Mouse (Mus musculus) lung, embryonic 14.5 days (tissue): ENCODE measurements around the gene Phldb1. TPM values are rescaled to one million over a fixed set of nuclear protein-coding genes. Genes with fewer than 3 reads are reported as not detected.
A peak's percentile ranks its signal among the peaks of the same experiment; 100 is the strongest.

ENCODE experiments used
- ATAC-seq: fragments of 200-750 bp; cut with Nextera tagmentation; 2 replicates; pipeline ENCODE4 v1.8.0; 2017; ENCODE audit warnings: mild to moderate bottlenecking, moderate TSS enrichment, moderate library complexity; ENCODE audit not compliant: insufficient read depth
- DNase-seq: peaks from one replicate; pipeline ENCODE4 v3.0.0-alpha.2; 2015
- H3K27ac ChIP-seq: fragments of 300-500 bp; sonication (generic); 2 replicates; pipeline ENCODE4 v1.5.1; 2014; ENCODE audit warnings: low read depth, mild to moderate bottlenecking, moderate library complexity
- H3K27me3 ChIP-seq: fragments of 300-500 bp; sonication (generic); 2 replicates; pipeline ENCODE4 v1.6.1; 2014; ENCODE audit warnings: low read length, control low read depth; ENCODE audit not compliant: insufficient read depth
- H3K36me3 ChIP-seq: fragments of 300-500 bp; sonication (generic); 2 replicates; pipeline ENCODE4 v1.6.1; 2014; ENCODE audit warnings: control low read depth; ENCODE audit not compliant: insufficient read depth
- H3K4me1 ChIP-seq: fragments of 300-500 bp; sonication (generic); 2 replicates; pipeline ENCODE4 v1.6.1; 2014; ENCODE audit warnings: antibody characterized with exemption, control low read depth; ENCODE audit not compliant: insufficient read depth
- H3K4me2 ChIP-seq: fragments of 300-500 bp; sonication (generic); 2 replicates; pipeline ENCODE4 v1.6.1; 2014; ENCODE audit warnings: mild to moderate bottlenecking
- H3K4me3 ChIP-seq: fragments of 300-500 bp; sonication (generic); 2 replicates; pipeline ENCODE4 v1.5.1; 2014; ENCODE audit warnings: low read depth, low read length
- H3K9ac ChIP-seq: fragments of 300-500 bp; sonication (generic); 2 replicates; pipeline ENCODE4 v1.6.1; 2014
- H3K9me3 ChIP-seq: fragments of 300-500 bp; sonication (generic); 2 replicates; pipeline ENCODE4 v1.6.1; 2016; ENCODE audit warnings: low read depth, low read length, control low read depth
- CTCF ChIP-seq: IDR thresholded peaks from 2 replicates; pipeline ENCODE4 v1.5.1; 2016; ENCODE audit warnings: antibody characterized with exemption, low read depth
- WGBS: fragments of 180-500 bp; shearing (Covaris S2); extraction: QIAGEN DNeasy Blood & Tissue Kit; methylation state at CpG from one replicate; pipeline ENCODE4 v1.1.7; 2014; 5-methylcytosine and 5-hydroxymethylcytosine counted together
- polyA plus RNA-seq: library from polyadenylated mRNA; unstranded; fragments of >200 nt; fragmentation: Nextera tagmentation; extraction: Ambion mirVana; gene quantifications from 2 replicates; pipeline ENCODE4 v1.2.1, GENCODE M21; 2014

Phldb1 gene
- polyA plus RNA-seq, 1 experiment from 2014 or later, result 35.0 TPM

- Histone ChIP-seq H3K4me3 (peak overlapping the region; percentile 44), H3K4me1 (peaks cover 4% of the 10 kb centered on the region; the same call in 1 of the 2 replicates), H3K27ac (no peak overlapping the region; the same call in 1 of the 2 replicates), H3K27me3 (no peaks in the 10 kb centered on the region), H3K9ac (peak overlapping the region; percentile 53), H3K36me3 (peaks cover 64% of the 10 kb centered on the region), H3K9me3 (no peaks in the 10 kb centered on the region), H3K4me2 (peak overlapping the region; percentile 70)
- ATAC-seq, result peak; percentile 25
- DNase-seq, result no peak
- 18% methylated on average over 6 of the region's 6 CpGs for WGBS
- no peak for TF ChIP-seq CTCF
Observed at GRCm38 (mm10) chr9:44708925-44709324, 26.1 kb downstream of the Phldb1 start.

- peak; percentile 56 for TF ChIP-seq CTCF
- H3K4me2 ChIP-seq, result peak overlapping the region; percentile 70
- 4% methylated on average over 24 of the region's 24 CpGs for WGBS
- H3K27me3 ChIP-seq, result no peaks in the 10 kb centered on the region
- H3K4me1 ChIP-seq, result peaks cover 4% of the 10 kb centered on the region; the same call in 1 of the 2 replicates
- no peaks in the 10 kb centered on the region for H3K9me3 ChIP-seq
- ATAC-seq (peak; percentile 88), DNase-seq (peak; percentile 90)
- H3K36me3 ChIP-seq, result peaks cover 66% of the 10 kb centered on the region
- peak overlapping the region; percentile 53 for H3K9ac ChIP-seq
- no peak overlapping the region; the same call in none of the 2 replicates for H3K27ac ChIP-seq
- peak overlapping the region; percentile 44 for H3K4me3 ChIP-seq
Observed at GRCm38 (mm10) chr9:44708429-44708765, 26.6 kb downstream of the Phldb1 start.

- H3K4me2 ChIP-seq, result peak overlapping the region; percentile 70
- H3K27me3 ChIP-seq, result no peaks in the 10 kb centered on the region
- no peaks in the 10 kb centered on the region for H3K9me3 ChIP-seq
- peaks cover 4% of the 10 kb centered on the region; the same call in 1 of the 2 replicates for H3K4me1 ChIP-seq
- peak overlapping the region; percentile 58; the same call in 1 of the 2 replicates for H3K27ac ChIP-seq
- DNase-seq (no peak), ATAC-seq (peak; percentile 33; the same call in 1 of the 2 replicates)
- H3K4me3 ChIP-seq, result peak overlapping the region; percentile 44
- peak overlapping the region; percentile 53 for H3K9ac ChIP-seq
- TF ChIP-seq CTCF, result no peak
- H3K36me3 ChIP-seq, result peaks cover 65% of the 10 kb centered on the region
- WGBS, result 21% methylated on average over 28 of the region's 28 CpGs
Observed at GRCm38 (mm10) chr9:44707749-44708428, 27.1 kb downstream of the Phldb1 start.

- TF ChIP-seq CTCF, result no peak
- Histone ChIP-seq H3K4me1 (no peaks in the 10 kb centered on the region), H3K27me3 (no peaks in the 10 kb centered on the region), H3K4me3 (no peak overlapping the region), H3K36me3 (peaks cover 81% of the 10 kb centered on the region), H3K9ac (no peak overlapping the region), H3K9me3 (no peaks in the 10 kb centered on the region), H3K4me2 (no peak overlapping the region), H3K27ac (no peak overlapping the region)
- DNase-seq (no peak), ATAC-seq (no peak)
- 75% methylated on average over 5 of the region's 5 CpGs for WGBS
Observed at GRCm38 (mm10) chr9:44699730-44700129, 35.3 kb downstream of the Phldb1 start.

- H3K27ac ChIP-seq, result no peak overlapping the region
- H3K4me1 ChIP-seq, result no peaks in the 10 kb centered on the region
- no peaks in the 10 kb centered on the region for H3K27me3 ChIP-seq
- ATAC-seq (no peak), DNase-seq (no peak)
- H3K4me2 ChIP-seq, result no peak overlapping the region
- peaks cover 81% of the 10 kb centered on the region for H3K36me3 ChIP-seq
- 77% methylated on average over 10 of the region's 10 CpGs for WGBS
- no peaks in the 10 kb centered on the region for H3K9me3 ChIP-seq
- H3K9ac ChIP-seq, result no peak overlapping the region
- H3K4me3 ChIP-seq, result no peak overlapping the region
- no peak for TF ChIP-seq CTCF
Observed at GRCm38 (mm10) chr9:44699196-44699595, 35.8 kb downstream of the Phldb1 start.

- DNase-seq (no peak), ATAC-seq (no peak)
- Histone ChIP-seq H3K9me3 (no peaks in the 10 kb centered on the region), H3K4me3 (no peak overlapping the region), H3K27ac (no peak overlapping the region), H3K27me3 (no peaks in the 10 kb centered on the region), H3K36me3 (peaks cover 86% of the 10 kb centered on the region), H3K9ac (no peak overlapping the region), H3K4me2 (no peak overlapping the region), H3K4me1 (no peaks in the 10 kb centered on the region)
- TF ChIP-seq CTCF, result no peak
- WGBS, result 89% methylated on average over 16 of the region's 16 CpGs
Observed at GRCm38 (mm10) chr9:44697866-44698265, 37.1 kb downstream of the Phldb1 start.

- H3K9me3 ChIP-seq, result no peaks in the 10 kb centered on the region
- TF ChIP-seq CTCF, result no peak
- no peaks in the 10 kb centered on the region for H3K4me1 ChIP-seq
- H3K4me2 ChIP-seq, result no peak overlapping the region
- no peak overlapping the region for H3K4me3 ChIP-seq
- no peak for DNase-seq
- no peak overlapping the region for H3K27ac ChIP-seq
- 80% methylated on average over 11 of the region's 11 CpGs for WGBS
- no peak for ATAC-seq
- H3K36me3 ChIP-seq, result peaks cover 83% of the 10 kb centered on the region
- no peaks in the 10 kb centered on the region for H3K27me3 ChIP-seq
- no peak overlapping the region for H3K9ac ChIP-seq
Observed at GRCm38 (mm10) chr9:44693071-44693470, 41.9 kb downstream of the Phldb1 start.
